Mouse (Mus musculus) limb, embryonic 13.5 days (tissue): ENCODE data around the gene Vsx1. TPM values are rescaled to one million over a fixed set of nuclear protein-coding genes. Genes with fewer than 3 reads are reported as not detected.

ENCODE experiments used
- ATAC-seq: fragments of 200-750 bp; cut with Nextera tagmentation; 2 replicates; pipeline ENCODE4 v1.8.0; 2017; ENCODE audit warnings: low read depth, moderate number of reproducible peaks, moderate TSS enrichment; ENCODE audit not compliant: low FRiP score
- H3K27ac ChIP-seq: fragments of 300-500 bp; sonication (generic); 2 replicates; pipeline ENCODE4 v1.5.1; 2015; ENCODE audit warnings: inconsistent platforms, mild to moderate bottlenecking, moderate library complexity
- H3K27me3 ChIP-seq: fragments of 300-500 bp; sonication (generic); 2 replicates; pipeline ENCODE4 v1.6.1; 2015; ENCODE audit warnings: mild to moderate bottlenecking, inconsistent platforms
- H3K36me3 ChIP-seq: fragments of 300-500 bp; sonication (generic); 2 replicates; pipeline ENCODE4 v1.6.1; 2015; ENCODE audit warnings: inconsistent platforms, mild to moderate bottlenecking, moderate library complexity
- H3K4me1 ChIP-seq: fragments of 300-500 bp; sonication (generic); 2 replicates; pipeline ENCODE4 v1.6.1; 2015; ENCODE audit warnings: inconsistent platforms
- H3K4me2 ChIP-seq: fragments of 300-500 bp; sonication (generic); replicated peaks from 2 replicates; pipeline ENCODE4 v1.6.1; 2015; ENCODE audit warnings: inconsistent platforms, mild to moderate bottlenecking, moderate library complexity
- H3K4me3 ChIP-seq: fragments of 300-500 bp; sonication (generic); 2 replicates; pipeline ENCODE4 v1.5.1; 2015; ENCODE audit warnings: moderate library complexity, mild to moderate bottlenecking, inconsistent platforms
- H3K9ac ChIP-seq: fragments of 300-500 bp; sonication (generic); 2 replicates; pipeline ENCODE4 v1.6.1; 2015; ENCODE audit warnings: mild to moderate bottlenecking, inconsistent platforms
- H3K9me3 ChIP-seq: fragments of 300-500 bp; sonication (generic); 2 replicates; pipeline ENCODE4 v1.6.1; 2016; ENCODE audit warnings: inconsistent platforms
- WGBS: fragments of 180-500 bp; shearing (Covaris S2); methylation state at CpG from one replicate; pipeline ENCODE4 v1.1.7; 2015; 5-methylcytosine and 5-hydroxymethylcytosine counted together
- polyA plus RNA-seq: library from polyadenylated mRNA; unstranded; fragments of >200 nt; fragmentation: Nextera tagmentation; extraction: Ambion mirVana; gene quantifications from 2 replicates; pipeline ENCODE4 v1.2.1, GENCODE M21; 2015

The Vsx1 gene
- polyA plus RNA-seq = 0.04 TPM in 1 of 2 replicates, not detected in the other

- Histone ChIP-seq H3K9me3 (no peaks in the 10 kb centered on the region), H3K27me3 (peaks cover 87% of the 10 kb centered on the region), H3K9ac (peak within 1 kb of the TSS; percentile 57), H3K36me3 (no peaks in the 10 kb centered on the region), H3K4me1 (peaks cover 14% of the 10 kb centered on the region; the same call in 1 of the 2 replicates), H3K27ac (no peak within 1 kb of the TSS), H3K4me2 (peak within 1 kb of the TSS; percentile 77), H3K4me3 (peak within 1 kb of the TSS; percentile 44)
- 48% methylated on average over 16 of the region's 16 CpGs for WGBS
- ATAC-seq = peak; percentile 34; the same call in 1 of the 2 replicates
These were observed at the start of gene Vsx1 for GRCm38 (mm10) chr2:150689223-150689800. TSS of gene Vsx1 (minus strand) at chr2:150689360.

- H3K4me1 ChIP-seq = no peaks in the 10 kb centered on the region
- 0 out of 2 replicates have a peak, but pooled peaks cover 2% of the 10 kb centered on the region for H3K27me3 ChIP-seq
- no peak overlapping the region for H3K4me2 ChIP-seq
- no peak overlapping the region for H3K27ac ChIP-seq
- ATAC-seq = no peak
- H3K9me3 ChIP-seq = no peaks in the 10 kb centered on the region
- H3K9ac ChIP-seq = no peak overlapping the region
- no peaks in the 10 kb centered on the region for H3K36me3 ChIP-seq
- H3K4me3 ChIP-seq = no peak overlapping the region
- 80% methylated on average over 9 of the region's 9 CpGs for WGBS
These were observed 48.7 kb upstream of the Vsx1 start for GRCm38 (mm10) chr2:150737881-150738280.

GRCm38 (mm10) chr2:150735756-150736576, 46.8 kb upstream of the Vsx1 start:
- peak; percentile 54; the same call in 1 of the 2 replicates for ATAC-seq
- WGBS = 67% methylated on average over 11 of the region's 11 CpGs

DNA sequence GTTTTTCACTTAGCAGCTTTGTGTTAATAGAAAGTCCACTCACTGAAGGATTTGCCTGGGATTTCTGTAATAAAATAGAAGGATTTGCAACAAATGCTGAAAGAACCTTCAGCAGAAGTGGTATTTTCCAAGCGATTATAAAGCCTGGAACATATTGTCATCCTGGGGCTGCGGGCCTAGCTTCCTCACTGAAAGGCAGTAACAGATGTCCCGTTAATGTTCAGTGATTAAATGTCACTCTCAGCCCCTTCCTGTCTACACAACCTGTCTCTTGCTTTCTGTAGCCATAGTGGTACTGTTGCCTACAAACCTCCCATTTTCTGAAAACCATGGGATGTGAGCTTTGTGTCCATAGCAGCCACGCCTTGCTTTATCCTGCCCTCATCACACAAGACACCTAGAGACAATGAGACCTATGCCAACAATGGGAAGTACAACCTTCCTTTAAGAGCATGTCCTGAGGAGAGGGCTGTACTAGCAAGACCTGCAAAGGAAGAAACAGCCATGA, 23.1 kb upstream of the Vsx1 start:
- ATAC-seq = no peak
- WGBS = 50% methylated on average over 4 of the region's 4 CpGs
- H3K9me3 ChIP-seq = no peaks in the 10 kb centered on the region

More at GRCm38 (mm10) chr2:150735756-150736576, 46.8 kb upstream of the Vsx1 start:
- H3K27me3 ChIP-seq = no peaks in the 10 kb centered on the region
- H3K4me2 ChIP-seq = no peak overlapping the region
- no peak overlapping the region for H3K27ac ChIP-seq
- H3K9ac ChIP-seq = no peak overlapping the region
- no peaks in the 10 kb centered on the region for H3K4me1 ChIP-seq
- H3K9me3 ChIP-seq = no peaks in the 10 kb centered on the region
- H3K4me3 ChIP-seq = no peak overlapping the region
- no peaks in the 10 kb centered on the region for H3K36me3 ChIP-seq

DNA sequence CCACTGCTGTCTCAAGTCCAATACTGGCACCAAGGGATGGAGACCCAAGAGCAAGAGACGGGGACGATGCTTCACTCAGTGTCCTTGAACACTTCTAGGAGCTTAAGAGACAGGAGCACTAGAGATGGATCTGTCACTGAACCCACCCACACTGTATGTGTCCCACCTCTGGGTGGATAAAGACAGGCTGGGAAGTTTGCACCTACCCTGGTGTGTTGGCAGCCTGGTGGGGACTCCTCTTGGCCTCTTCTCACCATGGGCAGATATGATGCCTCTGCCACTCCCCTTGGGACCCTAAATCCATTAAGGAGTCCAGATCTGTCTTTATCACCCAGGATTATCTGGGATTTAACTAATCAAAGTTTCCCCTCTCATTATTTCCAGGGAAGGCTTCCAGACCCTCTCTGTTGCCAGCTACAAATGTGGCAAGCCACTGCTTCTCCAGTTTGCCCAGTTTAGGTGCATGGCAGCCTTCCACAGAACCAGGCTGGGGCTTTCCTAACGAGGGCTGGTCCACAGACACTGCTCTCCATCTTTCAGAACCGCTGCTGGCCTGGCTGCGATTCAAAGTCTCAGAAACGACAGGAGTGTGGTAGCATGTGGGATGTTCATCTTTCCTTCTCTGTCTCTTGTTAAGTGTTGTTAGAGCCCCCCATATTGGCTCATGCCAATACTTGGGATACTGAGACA, 2.5 kb upstream of the Vsx1 start:
- Histone ChIP-seq H3K9me3 (no peaks in the 10 kb centered on the region), H3K4me3 (no peak overlapping the region), H3K36me3 (no peaks in the 10 kb centered on the region), H3K27ac (no peak overlapping the region), H3K4me1 (peaks cover 14% of the 10 kb centered on the region; the same call in 1 of the 2 replicates), H3K4me2 (no peak overlapping the region), H3K27me3 (peaks cover 65% of the 10 kb centered on the region), H3K9ac (no peak overlapping the region)
- ATAC-seq = no peak
- 69% methylated on average over 6 of the region's 6 CpGs for WGBS

More for the DNA sequence above, 23.1 kb upstream of the Vsx1 start:
- H3K27ac ChIP-seq = no peak overlapping the region
- no peaks in the 10 kb centered on the region for H3K27me3 ChIP-seq
- no peak overlapping the region for H3K9ac ChIP-seq
- H3K4me2 ChIP-seq = no peak overlapping the region
- no peaks in the 10 kb centered on the region for H3K36me3 ChIP-seq
- H3K4me3 ChIP-seq = no peak overlapping the region
- H3K4me1 ChIP-seq = peaks cover 6% of the 10 kb centered on the region

- Histone ChIP-seq H3K27me3 (peaks cover 79% of the 10 kb centered on the region), H3K4me2 (no peak overlapping the region), H3K4me1 (peaks cover 14% of the 10 kb centered on the region; the same call in 1 of the 2 replicates), H3K36me3 (no peaks in the 10 kb centered on the region), H3K9me3 (no peaks in the 10 kb centered on the region), H3K27ac (no peak overlapping the region), H3K9ac (no peak overlapping the region), H3K4me3 (no peak overlapping the region)
- 10% methylated on average over 11 of the region's 11 CpGs for WGBS
- no peak for ATAC-seq
These were observed 1.1 kb upstream of the Vsx1 start for GRCm38 (mm10) chr2:150690216-150690615.

DNA sequence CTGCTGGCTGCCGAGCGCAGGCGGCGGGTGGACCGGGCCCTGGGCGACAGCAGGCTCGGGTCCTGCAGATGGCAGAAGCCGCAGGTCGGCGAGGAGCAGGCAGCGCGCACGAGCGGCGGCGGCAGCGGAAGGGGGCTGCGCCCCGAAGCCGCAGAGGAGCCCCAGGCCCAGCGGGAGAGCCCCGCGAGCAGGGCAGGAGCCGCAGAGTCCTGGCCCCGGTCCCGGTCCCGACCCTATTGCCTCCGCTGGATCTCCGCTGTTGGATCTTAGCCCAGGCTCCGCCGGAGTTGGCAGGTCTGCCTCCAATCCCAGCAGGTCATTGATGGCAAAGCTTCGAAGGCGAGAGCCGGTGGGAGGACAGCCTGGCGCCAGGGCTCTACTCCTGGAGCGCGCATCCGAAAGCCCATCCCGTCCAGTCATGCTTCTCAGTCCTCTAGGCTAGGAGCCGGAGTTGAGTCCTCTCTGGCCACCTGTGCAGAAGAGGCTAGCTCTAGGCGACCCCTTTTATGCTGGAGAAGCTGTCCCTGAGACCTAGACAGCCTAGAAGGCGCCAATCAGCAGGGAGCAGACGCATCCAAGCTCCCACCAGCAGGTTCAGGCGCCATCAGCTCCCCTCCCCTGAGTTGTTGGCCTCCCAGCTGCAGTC, 496 bp downstream of the Vsx1 start:
- Histone ChIP-seq H3K9ac (peak overlapping the region; percentile 57), H3K4me3 (peak overlapping the region; percentile 44), H3K36me3 (no peaks in the 10 kb centered on the region), H3K27me3 (peaks cover 88% of the 10 kb centered on the region), H3K4me2 (peak overlapping the region; percentile 77), H3K4me1 (peaks cover 14% of the 10 kb centered on the region; the same call in 1 of the 2 replicates), H3K27ac (no peak overlapping the region), H3K9me3 (no peaks in the 10 kb centered on the region)
- WGBS = under 1% methylated on average over 44 of the region's 44 CpGs
- peak; percentile 53 for ATAC-seq

DNA sequence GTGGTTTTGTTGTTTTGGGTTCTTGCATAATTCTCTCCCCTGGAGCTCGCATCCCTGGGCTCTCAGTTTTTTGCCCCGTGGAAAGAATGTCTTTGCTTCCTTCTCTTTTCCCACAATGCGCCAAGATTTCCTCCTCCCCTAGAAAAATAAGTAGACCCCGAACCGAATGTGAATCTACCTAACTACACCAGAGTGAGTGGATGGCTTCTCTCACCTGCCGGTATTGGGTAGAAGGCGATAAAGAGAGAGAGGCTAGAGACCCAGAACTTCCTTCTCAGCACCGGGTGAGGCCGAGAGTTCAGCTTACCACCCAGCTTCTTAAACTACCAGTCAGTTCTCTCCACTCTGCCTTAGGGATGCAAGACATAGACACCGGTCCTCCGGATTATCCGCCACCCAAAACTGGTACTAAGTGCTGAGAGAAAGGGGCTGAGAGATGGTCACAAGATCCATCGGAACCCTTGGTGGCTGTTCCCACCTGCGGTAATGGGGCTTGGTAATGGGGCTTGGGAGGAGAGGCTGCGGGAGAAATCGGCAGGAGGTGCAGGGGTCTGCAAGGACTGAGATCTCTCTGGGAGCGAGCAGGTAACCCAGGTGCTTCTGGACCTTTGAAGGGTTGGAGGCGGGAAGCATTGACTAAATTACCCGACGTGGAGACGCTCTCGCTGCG, 1.2 kb downstream of the Vsx1 start:
- Histone ChIP-seq H3K36me3 (no peaks in the 10 kb centered on the region), H3K9ac (peak overlapping the region; percentile 57), H3K27me3 (peaks cover 87% of the 10 kb centered on the region), H3K4me1 (peaks cover 14% of the 10 kb centered on the region; the same call in 1 of the 2 replicates), H3K4me2 (peak overlapping the region; percentile 77), H3K4me3 (peak overlapping the region; percentile 44), H3K27ac (no peak overlapping the region), H3K9me3 (no peaks in the 10 kb centered on the region)
- WGBS = 5% methylated on average over 23 of the region's 23 CpGs
- no peak for ATAC-seq

DNA sequence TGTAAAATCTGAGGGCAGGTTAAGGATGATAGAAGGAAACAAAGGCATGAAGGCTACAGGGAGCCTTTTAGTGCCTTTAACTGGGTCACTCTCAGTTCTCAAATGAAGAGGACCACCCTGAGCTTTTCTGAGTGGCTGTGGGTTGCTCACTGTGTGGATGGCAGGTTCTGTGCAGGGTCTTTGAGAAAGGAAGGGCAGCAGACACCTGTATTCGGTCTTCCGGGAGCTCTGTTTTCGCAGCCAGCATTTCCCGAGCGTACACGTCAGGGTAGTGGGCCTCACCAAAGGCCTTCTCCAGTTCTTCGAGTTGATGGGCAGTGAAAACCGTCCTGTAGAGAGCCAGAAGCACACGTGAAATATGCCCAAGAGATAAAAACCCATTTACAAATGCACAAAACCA, 3.8 kb downstream of the Vsx1 start:
- H3K4me2 ChIP-seq = no peak overlapping the region
- WGBS = 85% methylated on average over 9 of the region's 9 CpGs
- no peak overlapping the region for H3K9ac ChIP-seq
- no peak overlapping the region for H3K27ac ChIP-seq
- no peaks in the 10 kb centered on the region for H3K9me3 ChIP-seq
- no peak for ATAC-seq
- no peaks in the 10 kb centered on the region for H3K36me3 ChIP-seq
- H3K4me1 ChIP-seq = peaks cover 14% of the 10 kb centered on the region; the same call in 1 of the 2 replicates
- peaks cover 60% of the 10 kb centered on the region for H3K27me3 ChIP-seq
- H3K4me3 ChIP-seq = no peak overlapping the region

DNA sequence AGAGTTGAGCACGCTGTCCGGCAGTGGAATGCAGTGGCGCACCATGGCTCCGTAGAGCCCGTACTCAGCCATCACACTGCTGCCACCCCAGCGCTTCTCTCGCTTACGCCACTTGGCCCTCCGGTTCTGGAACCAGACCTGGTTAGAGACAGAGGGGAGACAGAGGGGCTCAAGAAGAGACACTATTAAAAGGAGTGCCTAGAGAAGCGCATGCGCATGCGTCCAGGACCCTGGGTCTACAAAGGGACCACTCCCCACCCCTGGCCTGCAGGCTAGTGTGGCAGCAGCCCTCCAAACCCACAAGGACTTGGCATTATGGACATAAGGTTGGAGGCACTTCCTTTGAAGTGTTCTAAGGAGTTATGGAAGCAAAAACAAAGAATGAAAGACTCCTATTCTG, 4.7 kb downstream of the Vsx1 start:
- Histone ChIP-seq H3K27ac (no peak overlapping the region), H3K9ac (no peak overlapping the region), H3K4me1 (peaks cover 14% of the 10 kb centered on the region; the same call in 1 of the 2 replicates), H3K36me3 (no peaks in the 10 kb centered on the region), H3K27me3 (peaks cover 51% of the 10 kb centered on the region), H3K4me3 (no peak overlapping the region), H3K9me3 (no peaks in the 10 kb centered on the region), H3K4me2 (no peak overlapping the region)
- no peak for ATAC-seq
- 85% methylated on average over 12 of the region's 12 CpGs for WGBS

GRCm38 (mm10) chr2:150681581-150681980, 7.6 kb downstream of the Vsx1 start:
- no peak for ATAC-seq
- H3K36me3 ChIP-seq = no peaks in the 10 kb centered on the region
- H3K4me1 ChIP-seq = no peaks in the 10 kb centered on the region
- no peak overlapping the region for H3K4me2 ChIP-seq
- no peak overlapping the region for H3K4me3 ChIP-seq
- H3K9me3 ChIP-seq = no peaks in the 10 kb centered on the region
- H3K9ac ChIP-seq = no peak overlapping the region
- 66% methylated on average over 4 of the region's 4 CpGs for WGBS
- peaks cover 23% of the 10 kb centered on the region for H3K27me3 ChIP-seq
- H3K27ac ChIP-seq = no peak overlapping the region
